Mouse (Mus musculus) ES-Bruce4 (cell line): ENCODE results near the gene Gm44805.
A peak's percentile ranks its signal among the peaks of the same experiment; 100 is the strongest.

Experiments
- CTCF ChIP-seq: IDR thresholded peaks from one replicate; pipeline ENCODE4 v1.8.1; 2011; ENCODE audit warnings: low read depth, low read length
- EP300 ChIP-seq: IDR thresholded peaks from 2 replicates; pipeline ENCODE4 v1.6.1; 2011; ENCODE audit warnings: low read depth, low read length; ENCODE audit not compliant: insufficient read depth
- POLR2A ChIP-seq: IDR thresholded peaks from one replicate; pipeline ENCODE4 v1.8.1; 2011; ENCODE audit warnings: low read length; ENCODE audit not compliant: insufficient read depth

- TF ChIP-seq POLR2A: peak; percentile 6
- no peak for TF ChIP-seq CTCF
- no peak for TF ChIP-seq EP300
Measured at GRCm38 (mm10) chr7:19700299-19701068, 19.3 kb upstream of the Gm44805 start.
